Comparison of ENCODE assay signal across 14 mouse cellular contexts in the genomic region with DNA sequence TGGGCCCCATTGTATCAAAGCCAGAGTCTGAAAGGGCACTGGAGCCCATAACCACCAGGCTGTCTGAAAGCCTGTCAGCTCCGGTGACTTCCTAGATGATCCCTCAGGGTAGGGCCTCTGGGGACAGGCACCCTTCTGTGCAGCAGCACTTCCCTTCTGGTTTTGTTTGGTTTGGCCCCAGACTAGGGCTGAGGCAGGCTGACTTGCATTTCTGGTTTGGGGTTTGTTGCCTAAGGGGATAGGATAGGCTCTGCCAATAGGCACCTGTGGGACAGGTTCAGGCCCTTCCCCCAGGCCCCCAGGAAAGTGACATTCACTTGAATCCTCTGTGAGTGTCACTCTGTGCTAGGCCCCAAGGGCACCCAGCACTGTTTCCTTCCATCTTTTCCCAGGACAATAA.
DNase-seq lines count a peak whose midpoint lies in the region; ATAC-seq and TF ChIP-seq lines count a peak whose summit lies in the region.
"Had no signal": no experiment of that assay in that cellular context is flagged by ENCODE, and none has a peak within 500 bp of the region (broad histone marks: within the 10 kb centered on the region; RNA-seq: fewer than 3 reads in every experiment).

No protein-coding gene starts in this region.

- peaks cover 25% of the 10 kb centered on the region for H3K36me3 ChIP-seq in midbrain, embryonic 13.5 days
- H3K36me3 ChIP-seq in midbrain, embryonic 15.5 days (replicated peaks): 0 out of 2 replicates have a peak, but pooled peaks cover 5% of the 10 kb centered on the region
- H3K36me3 ChIP-seq in liver, embryonic 12.5 days: no peaks in the 10 kb centered on the region

- H3K4me1 ChIP-seq in midbrain, embryonic 13.5 days (replicated peaks): peaks cover 33% of the 10 kb centered on the region
- H3K4me1 ChIP-seq in midbrain, embryonic 15.5 days: peaks cover 35% of the 10 kb centered on the region
- H3K4me1 ChIP-seq in bone marrow, adult 2 months (ENCODE audit: control insufficient read depth, insufficient read depth, low read length): peaks cover 7% of the 10 kb centered on the region
- H3K4me1 ChIP-seq in liver, embryonic 12.5 days: peaks cover 18% of the 10 kb centered on the region

- H3K9ac ChIP-seq in midbrain, embryonic 13.5 days (replicated peaks): 0 out of 2 replicates have a peak overlapping the region, but pooled peaks have one; percentile 4
- H3K9ac ChIP-seq in midbrain, embryonic 15.5 days: no peak overlapping the region
- no peak overlapping the region for H3K9ac ChIP-seq in liver, embryonic 12.5 days
- H3K9ac ChIP-seq: heart, embryonic 12.5 days; neural tube, embryonic 15.5 days had no signal

- ATAC-seq in midbrain, embryonic 13.5 days: no peak
- no peak for ATAC-seq in midbrain, embryonic 15.5 days (replicated peaks)
- ATAC-seq in neutrophil, adult 5-6 weeks (ENCODE audit: extremely low read depth, insufficient number of reproducible peaks, low FRiP score, poor library complexity, severe bottlenecking): peak; percentile 46
- no peak for ATAC-seq in liver, embryonic 12.5 days
- ATAC-seq: inflammation-experienced regulatory T-cells, adult 6 months had no signal

- DNase-seq in gonadal fat pad, adult 2 months (ENCODE audit: low read depth): peak; percentile 58
- no peak for DNase-seq in heart, postnatal 25 days (ENCODE audit: low spot score)
- DNase-seq: adrenal gland, postnatal 10 days; cerebellum, adult 11 months; layer of hippocampus, adult 9-11 months had no signal

- H3K9me3 ChIP-seq in midbrain, embryonic 13.5 days: no peaks in the 10 kb centered on the region
- H3K9me3 ChIP-seq in midbrain, embryonic 15.5 days: no peaks in the 10 kb centered on the region
- H3K9me3 ChIP-seq in liver, embryonic 12.5 days (replicated peaks): no peaks in the 10 kb centered on the region
- H3K9me3 ChIP-seq: heart, embryonic 12.5 days; megakaryocyte, embryonic 14.5 days; neural tube, embryonic 15.5 days had no signal

- 40% methylated on average over 1 of the region's 1 CpGs for WGBS in midbrain, embryonic 13.5 days
- WGBS in midbrain, embryonic 15.5 days: 41% methylated on average over 1 of the region's 1 CpGs
- 11% methylated on average over 1 of the region's 1 CpGs for WGBS in bone marrow, adult 2 months
- WGBS in liver, embryonic 12.5 days (ENCODE audit: insufficient replicate concordance): 35% methylated on average over 1 of the region's 1 CpGs

- intact Hi-C loops in heart, postnatal 25 days (cut with DNase I): loop anchor here (5.0 kb wide), 1 partner anchor 34 kb away; no protein-coding TSS in a partner anchor

- no peak overlapping the region for H3K4me2 ChIP-seq in midbrain, embryonic 13.5 days (replicated peaks)
- H3K4me2 ChIP-seq in midbrain, embryonic 15.5 days: no peak overlapping the region
- no peak overlapping the region for H3K4me2 ChIP-seq in liver, embryonic 12.5 days
- H3K4me2 ChIP-seq: heart, embryonic 12.5 days; neural tube, embryonic 15.5 days had no signal

- no peaks in the 10 kb centered on the region for H3K27me3 ChIP-seq in midbrain, embryonic 13.5 days
- no peaks in the 10 kb centered on the region for H3K27me3 ChIP-seq in midbrain, embryonic 15.5 days (replicated peaks)
- H3K27me3 ChIP-seq in liver, embryonic 12.5 days (replicated peaks): no peaks in the 10 kb centered on the region
- H3K27me3 ChIP-seq: neural tube, embryonic 15.5 days had no signal

- no peak overlapping the region for H3K27ac ChIP-seq in midbrain, embryonic 13.5 days
- H3K27ac ChIP-seq in midbrain, embryonic 15.5 days: no peak overlapping the region
- 0 out of 2 replicates have a peak overlapping the region, but pooled peaks have one; percentile 12 for H3K27ac ChIP-seq in bone marrow, adult 2 months (ENCODE audit: control insufficient read depth, insufficient read depth, low read depth, low read length, poor library complexity)
- no peak overlapping the region for H3K27ac ChIP-seq in liver, embryonic 12.5 days
- H3K27ac ChIP-seq: neural tube, embryonic 15.5 days had no signal

- no peak for TF ChIP-seq POLR2A in bone marrow, adult 2 months (IDR thresholded peaks at IDR 0.05; ENCODE audit: borderline replicate concordance, control insufficient read depth, low read depth, low read length)

- H3K4me3 ChIP-seq in midbrain, embryonic 13.5 days (replicated peaks): no peak overlapping the region
- no peak overlapping the region for H3K4me3 ChIP-seq in midbrain, embryonic 15.5 days
- H3K4me3 ChIP-seq in bone marrow, adult 2 months (replicated peaks; ENCODE audit: control insufficient read depth, low read depth, low read length): no peak overlapping the region
- no peak overlapping the region for H3K4me3 ChIP-seq in liver, embryonic 12.5 days
- H3K4me3 ChIP-seq: heart, embryonic 12.5 days; megakaryocyte, embryonic 14.5 days; neural tube, embryonic 15.5 days had no signal

- TF ChIP-seq CTCF in bone marrow, adult 2 months (IDR thresholded peaks at IDR 0.05; ENCODE audit: control insufficient read depth, insufficient read depth, low read length): no peak
